Mouse (Mus musculus): Measurements from ENCODE around the gene Stfa2l1.
"Not testable (repeated sequence)": the region's sequence is repeated elsewhere in the genome, so short reads cannot be mapped to it uniquely, and the experiment has no call there.

Gene Stfa2l1

GRCm38 (mm10) chr16:36156402-36156975 lies at the start of gene Stfa2l1:
TSS of gene Stfa2l1 (plus strand) at chr16:36156811.
- no peak for DNase-seq (ENCODE audit: low spot score in 2 of 2)

DNA sequence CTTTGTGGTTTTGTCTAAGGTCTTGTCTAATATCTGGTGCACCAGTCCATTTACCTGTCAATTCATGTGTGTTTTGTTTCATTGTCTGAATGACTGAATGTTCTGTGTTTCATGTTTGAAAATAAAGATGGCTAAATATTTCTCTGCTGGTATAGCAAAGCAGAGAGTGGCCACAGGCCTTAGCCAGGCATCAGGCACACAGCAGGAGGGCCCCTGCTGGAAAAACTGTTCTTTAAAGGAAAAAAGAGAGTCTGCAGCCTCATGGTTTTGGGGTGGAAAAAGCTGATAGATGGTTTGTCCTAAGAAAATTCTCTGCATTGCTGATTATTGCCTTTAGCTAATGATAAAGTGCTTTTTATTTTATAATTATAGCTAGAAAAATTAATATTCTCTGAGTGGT lies 45.1 kb upstream of the Stfa2l1 start:
- DNase-seq (ENCODE audit: low spot score in 2 of 2), result not testable (repeated sequence)

DNA sequence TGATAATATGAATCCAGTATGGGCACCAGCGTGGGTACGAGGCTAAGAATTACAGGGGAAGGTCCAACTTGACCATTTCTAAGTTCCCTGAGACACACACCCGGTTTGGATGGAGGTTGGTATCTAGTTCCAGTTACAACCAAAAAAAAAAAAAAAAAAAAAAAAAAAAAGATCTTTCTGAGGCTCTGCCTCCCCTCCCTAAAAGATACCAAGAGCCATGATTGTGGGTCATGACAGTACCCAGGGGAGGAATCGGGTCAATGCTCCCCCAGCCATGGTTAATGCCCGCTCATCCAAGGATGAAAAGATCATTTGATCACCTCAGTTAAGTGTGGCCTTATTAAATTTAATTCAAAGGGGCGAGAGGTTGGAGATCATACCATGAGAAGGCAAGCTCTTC lies 40.9 kb upstream of the Stfa2l1 start:
- DNase-seq (ENCODE audit: low spot score in 2 of 2), result not testable (repeated sequence)

DNA sequence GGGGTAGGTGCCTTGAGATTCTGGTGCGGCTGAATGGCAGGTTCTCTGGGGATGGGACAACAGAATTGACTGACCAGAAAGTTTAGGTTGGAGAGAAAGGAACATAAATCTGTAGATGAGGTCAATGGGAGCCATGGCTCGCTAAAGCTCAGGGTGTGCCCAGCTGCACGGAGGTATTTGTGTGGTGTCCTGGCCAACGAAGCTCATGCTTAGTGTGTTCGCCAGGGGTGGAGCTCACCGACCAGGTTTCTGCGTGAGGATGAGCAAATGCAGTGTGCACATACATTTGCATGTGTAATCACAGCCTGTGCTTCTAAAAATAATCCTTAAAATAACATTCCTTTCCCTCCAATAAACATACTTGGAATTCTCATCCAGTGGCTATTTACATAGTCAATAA lies 28.5 kb upstream of the Stfa2l1 start:
- DNase-seq (ENCODE audit: low spot score in 2 of 2), result no peak

DNA sequence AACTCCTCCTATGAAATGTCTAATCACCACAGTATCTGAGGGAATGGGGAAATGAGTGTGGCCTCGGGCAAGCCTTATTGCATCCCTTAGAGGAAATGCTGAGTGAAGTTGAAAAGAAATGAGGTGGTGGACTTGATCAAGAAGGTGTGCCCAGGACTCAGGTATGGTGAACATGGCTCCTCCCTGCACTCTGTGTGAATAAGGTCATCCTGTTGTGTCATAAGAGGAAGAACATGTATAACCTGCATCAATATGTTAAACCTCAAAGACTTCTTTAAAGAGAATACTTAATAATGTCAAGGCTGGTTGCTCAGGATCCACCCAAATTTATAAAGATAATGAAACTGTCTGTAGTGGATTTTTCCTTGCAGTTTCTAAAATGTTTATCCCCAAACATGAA lies 25.5 kb upstream of the Stfa2l1 start, which contains the start of gene Csta1:
Csta1 (minus strand) TSS at position 101 of the 400 bp plus-strand sequence.
- no peak for DNase-seq (ENCODE audit: low spot score in 2 of 2)

- no peak for DNase-seq (ENCODE audit: low spot score in 2 of 2)
These were observed 18.4 kb upstream of the Stfa2l1 start for GRCm38 (mm10) chr16:36138201-36138600.

DNA sequence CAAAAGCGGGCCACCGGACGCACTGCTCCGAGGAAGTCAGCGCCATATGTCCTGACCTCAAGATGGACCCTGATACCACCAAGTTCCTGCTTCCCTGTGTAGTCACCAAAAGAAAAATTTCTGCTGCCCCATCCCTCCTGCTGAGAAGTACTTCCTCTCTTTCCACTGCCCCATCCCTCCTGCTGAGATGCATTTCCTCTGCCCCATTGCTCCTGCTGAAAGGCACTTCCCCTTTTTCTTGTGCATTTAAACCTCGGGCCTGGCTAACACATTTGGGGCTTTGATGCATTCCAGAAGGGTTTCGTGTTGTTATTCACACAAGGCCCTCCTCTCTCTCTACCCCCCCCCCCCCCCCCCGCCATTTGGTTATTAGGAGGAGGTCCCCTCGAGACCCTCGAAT lies 11.2 kb downstream of the Stfa2l1 start:
- DNase-seq (ENCODE audit: low spot score in 2 of 2), result not testable (repeated sequence)

GRCm38 (mm10) chr16:36176108-36176507 lies 19.5 kb downstream of the Stfa2l1 start:
- DNase-seq (ENCODE audit: low spot score in 2 of 2), result no peak

DNA sequence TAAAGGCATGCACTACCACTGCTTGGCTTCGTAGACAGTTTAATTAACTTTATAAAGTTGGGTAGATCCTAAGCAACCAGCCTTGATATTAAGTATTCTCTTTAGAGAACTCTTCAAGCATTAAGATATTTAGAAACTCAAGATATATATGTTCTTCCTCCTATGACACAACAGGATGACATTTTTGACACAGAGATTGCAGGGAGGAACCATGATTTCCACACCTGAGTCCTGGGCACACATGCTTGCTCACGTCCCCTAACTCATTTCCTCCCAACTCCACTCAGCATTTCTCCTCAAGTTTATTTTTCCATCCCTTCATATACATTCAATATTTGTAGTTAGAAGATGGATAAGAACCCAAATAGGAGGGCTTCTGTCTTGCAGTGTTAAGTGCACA lies 23.3 kb downstream of the Stfa2l1 start:
- no peak for DNase-seq (ENCODE audit: low spot score in 2 of 2)

GRCm38 (mm10) chr16:36183912-36184311 lies 27.3 kb downstream of the Stfa2l1 start, which contains the start of gene Gm5483:
TSS of gene Gm5483 (plus strand) at chr16:36184212.
- DNase-seq (ENCODE audit: low spot score in 2 of 2), result not testable (repeated sequence)

DNA sequence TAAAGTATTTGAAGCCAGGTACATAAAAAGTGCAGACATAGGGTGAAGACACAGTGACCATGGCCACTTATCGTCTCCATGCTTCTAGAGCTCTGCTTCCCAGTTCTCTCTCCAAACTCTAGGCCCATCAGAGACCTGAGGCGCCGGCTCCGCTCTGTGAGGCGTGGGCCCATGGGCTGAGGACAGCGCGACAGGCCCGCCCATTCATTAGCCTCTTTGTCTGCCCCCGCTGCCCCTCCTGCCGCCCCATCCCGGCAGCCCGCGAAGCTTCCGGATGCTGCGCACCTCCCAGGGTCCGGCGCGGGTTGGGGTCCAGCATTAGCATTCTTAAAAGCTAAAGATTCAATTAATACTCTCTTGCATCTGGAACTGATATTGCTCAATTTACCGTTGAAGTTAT lies 42.6 kb downstream of the Stfa2l1 start:
- DNase-seq (ENCODE audit: low spot score in 2 of 2), result no peak

DNA sequence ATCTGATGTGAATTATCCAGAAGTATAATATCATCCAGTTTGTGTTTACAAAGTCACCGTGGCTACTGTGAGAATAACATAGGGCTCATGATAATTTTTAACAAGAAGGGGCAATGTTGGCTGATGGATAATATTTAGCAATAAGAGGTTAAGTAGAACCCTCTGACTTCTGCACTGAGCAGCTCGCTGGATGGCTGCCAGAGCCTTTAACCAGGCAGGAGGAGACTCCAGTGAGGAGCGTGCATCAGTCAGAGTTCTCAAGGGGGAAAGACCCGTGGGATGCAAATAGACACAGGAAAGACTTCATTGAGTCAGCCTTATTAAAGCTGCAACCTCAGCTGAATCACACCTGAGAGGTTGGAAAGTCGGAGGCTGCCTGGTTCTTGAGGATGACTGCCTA lies 47.2 kb downstream of the Stfa2l1 start:
- DNase-seq (ENCODE audit: low spot score in 2 of 2), result no peak

GRCm38 (mm10) chr16:36205684-36206083 lies 49.1 kb downstream of the Stfa2l1 start:
- DNase-seq (ENCODE audit: low spot score in 2 of 2), result not testable (repeated sequence)

DNA sequence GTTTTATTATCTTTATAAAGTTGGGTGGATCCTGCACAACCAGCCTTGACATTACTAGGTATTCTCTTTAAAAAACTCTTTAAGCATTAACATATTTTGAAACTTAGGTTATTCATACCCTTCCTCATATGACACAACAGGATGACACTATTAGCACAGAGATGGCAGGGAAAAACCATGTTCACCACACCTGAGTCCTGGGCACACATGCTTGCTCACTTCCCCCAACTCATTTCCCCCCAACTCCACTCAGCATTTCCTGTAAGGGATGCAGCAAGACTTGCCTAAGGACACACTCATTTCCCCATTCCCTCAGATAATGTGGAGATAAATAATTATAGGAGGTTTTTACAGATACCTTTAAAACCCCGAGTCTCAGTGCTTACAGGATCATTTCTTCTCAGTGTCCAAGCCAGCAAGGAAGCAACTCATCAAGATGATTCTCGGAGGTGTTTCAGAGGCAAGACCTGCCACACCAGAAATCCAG lies 53.4 kb downstream of the Stfa2l1 start, which contains the start of gene Gm5416:
Gm5416 (plus strand) TSS at position 437 of the 487 bp plus-strand sequence.
- no peak for DNase-seq (ENCODE audit: low spot score in 2 of 2)

Measured in frontal cortex, postnatal 10 days (tissue).